Mouse (Mus musculus) heart, postnatal 25 days (tissue): ENCODE results near the gene Eras. TPM values are rescaled to one million over a fixed set of nuclear protein-coding genes. Genes with fewer than 3 reads are reported as not detected.
"Not testable (repeated sequence)": the region's sequence is repeated elsewhere in the genome, so short reads cannot be mapped to it uniquely, and the experiment has no call there.

Experiments used
- DNase-seq: peaks from one replicate; pipeline ENCODE4 v3.0.0; 2022; ENCODE audit warnings: low spot score
- intact Hi-C: fragments of 180-260 bp; cut with DNase I; formaldehyde crosslinking; loops from one replicate; pipeline ENCODE4 v1.15.1; 2025
- total RNA-seq, 2 experiments: library from RNA; stranded (reverse); gene quantifications; 2 replicates each; pipeline ENCODE4 v1.2.3; 2021

Eras gene
- total RNA-seq, 2 experiments from 2014 or later: not detected

DNA sequence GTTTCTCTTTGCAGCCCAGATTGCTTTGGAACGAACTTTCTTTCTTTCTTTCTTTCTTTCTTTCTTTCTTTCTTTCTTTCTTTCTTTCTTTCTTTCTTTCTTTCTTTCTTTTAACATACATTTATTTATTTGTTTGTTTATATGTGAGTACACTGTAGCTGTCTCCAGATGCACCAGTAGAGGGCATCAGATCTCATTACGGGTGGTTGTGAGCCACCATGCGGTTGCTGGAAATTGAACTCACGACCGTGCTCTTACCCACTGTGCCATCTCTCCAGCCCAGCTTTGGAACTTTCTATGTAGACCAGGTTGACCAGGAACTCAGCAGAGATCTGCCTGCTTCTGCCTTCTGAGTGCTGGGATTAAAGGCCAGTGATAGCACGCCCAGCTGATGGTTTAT, 10.4 kb downstream of the Eras start:
- not testable (repeated sequence) for DNase-seq
- intact Hi-C loops: loop anchor here (2.0 kb wide), 1 partner anchor 99 kb away; no protein-coding TSS in a partner anchor

DNA sequence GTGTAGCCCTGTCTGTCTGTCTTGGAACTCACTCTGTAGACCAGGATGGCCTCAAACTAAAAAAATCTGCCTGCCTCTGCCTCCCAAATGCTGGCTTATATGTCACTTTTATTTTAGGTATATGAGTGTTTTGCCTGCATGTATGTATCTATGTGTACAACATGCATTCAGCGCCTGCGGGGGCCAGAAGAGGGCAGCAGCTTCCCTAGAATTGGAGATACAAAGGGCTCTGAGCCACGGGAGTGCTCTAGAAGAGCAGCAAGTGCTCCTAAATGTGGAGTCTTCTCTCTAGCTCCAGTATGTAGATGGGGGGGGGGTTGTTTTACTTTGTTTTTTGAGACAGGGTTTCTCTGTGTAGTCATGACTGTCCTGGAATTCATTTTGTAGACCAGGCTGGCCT, 12.7 kb downstream of the Eras start:
- DNase-seq: not testable (repeated sequence)
- intact Hi-C loops: loop anchor here (2.0 kb wide), 1 partner anchor 101 kb away; no protein-coding TSS in a partner anchor

DNA sequence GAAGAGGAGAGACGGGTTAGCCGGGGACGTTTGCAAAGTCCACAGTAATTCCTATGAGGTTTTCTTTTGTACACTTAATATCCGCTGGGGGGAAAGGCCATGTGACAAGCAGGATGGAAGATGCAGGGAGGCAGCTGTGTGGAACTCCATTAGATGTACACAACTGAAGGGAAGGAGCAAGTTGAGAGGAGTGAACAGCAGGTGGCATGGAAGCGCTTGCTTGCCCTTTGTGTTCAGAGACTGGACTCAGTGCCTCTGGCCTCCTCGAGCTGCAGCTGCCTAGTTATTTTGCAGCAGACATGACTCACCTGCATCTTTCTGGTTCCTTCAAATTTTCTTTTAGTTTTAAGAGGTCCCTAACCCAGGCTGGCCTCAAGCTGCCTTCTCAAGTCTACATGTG, 17.9 kb downstream of the Eras start:
- intact Hi-C loops: no loop called here
- no peak for DNase-seq

DNA sequence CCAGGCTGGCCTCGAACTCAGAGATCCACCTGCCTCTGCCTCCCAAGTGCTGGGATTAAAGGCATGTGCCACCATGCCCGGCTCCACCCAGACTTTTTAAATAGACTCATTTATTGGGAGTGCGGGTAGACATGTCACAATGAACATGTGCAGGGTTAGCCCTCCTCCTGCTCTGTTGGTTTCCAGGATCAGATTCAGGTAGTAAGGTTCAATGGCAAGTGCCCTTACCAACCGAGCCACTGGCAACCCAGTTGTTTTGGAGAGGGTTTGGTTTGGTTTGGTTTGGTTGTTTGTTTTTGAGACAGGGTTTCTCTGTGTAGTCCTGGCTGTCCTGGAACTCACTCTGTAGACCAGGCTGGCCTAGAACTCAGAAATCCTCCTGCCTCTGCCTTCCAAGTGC, 19.2 kb downstream of the Eras start, which contains the start of gene Gm10490:
Gene Gm10490, plus strand, starts transcription at position 301 of the 400 bp plus-strand sequence.
- intact Hi-C loops, DNase-seq: not testable (repeated sequence)

- no peak for DNase-seq
- intact Hi-C loops: no loop called here
Measured at GRCm38 (mm10) chrX:7907735-7908134, 20.7 kb downstream of the Eras start, which contains the start of gene Gm10491. Gene Gm10491 (minus strand): TSS chrX:7907835.

DNA sequence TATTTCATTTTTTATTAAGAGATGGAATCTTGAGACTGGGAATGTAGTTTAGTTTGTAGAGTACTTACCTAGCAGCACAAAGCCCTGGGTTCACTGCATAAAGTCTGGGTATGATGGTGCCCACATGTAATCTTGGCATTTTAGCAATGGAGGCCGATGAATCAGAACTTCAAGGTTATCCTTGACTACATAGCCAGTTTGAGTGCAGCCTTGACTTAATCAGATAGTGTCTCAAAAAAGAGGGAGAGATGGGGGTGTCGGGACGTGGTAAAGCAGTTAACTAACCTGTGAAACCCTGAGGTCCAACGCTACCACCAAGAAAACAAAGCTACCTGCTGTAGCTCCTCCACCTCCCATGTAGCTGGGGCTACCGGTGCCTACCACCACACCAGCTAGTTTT, 24.0 kb downstream of the Eras start:
- DNase-seq: no peak
- intact Hi-C loops: loop anchor here (5.0 kb wide), 1 partner anchor 47 kb away; no protein-coding TSS in a partner anchor

GRCm38 (mm10) chrX:7898880-7899874, 29.2 kb downstream of the Eras start, which contains the start of the genes Pqbp1 and Timm17b:
Gene Pqbp1 (minus strand): TSS chrX:7899269.
Gene Timm17b (plus strand): TSS chrX:7899357.
- DNase-seq: peak; percentile 82
- intact Hi-C loops: loop anchor here (10.0 kb wide), 1 partner anchor 176 kb away; the partner anchor contains the start of gene Suv39h1

GRCm38 (mm10) chrX:7898211-7898610, 30.2 kb downstream of the Eras start:
- intact Hi-C loops: loop anchor here (10.0 kb wide), 1 partner anchor 177 kb away; the partner anchor contains the start of gene Suv39h1
- DNase-seq: no peak

DNA sequence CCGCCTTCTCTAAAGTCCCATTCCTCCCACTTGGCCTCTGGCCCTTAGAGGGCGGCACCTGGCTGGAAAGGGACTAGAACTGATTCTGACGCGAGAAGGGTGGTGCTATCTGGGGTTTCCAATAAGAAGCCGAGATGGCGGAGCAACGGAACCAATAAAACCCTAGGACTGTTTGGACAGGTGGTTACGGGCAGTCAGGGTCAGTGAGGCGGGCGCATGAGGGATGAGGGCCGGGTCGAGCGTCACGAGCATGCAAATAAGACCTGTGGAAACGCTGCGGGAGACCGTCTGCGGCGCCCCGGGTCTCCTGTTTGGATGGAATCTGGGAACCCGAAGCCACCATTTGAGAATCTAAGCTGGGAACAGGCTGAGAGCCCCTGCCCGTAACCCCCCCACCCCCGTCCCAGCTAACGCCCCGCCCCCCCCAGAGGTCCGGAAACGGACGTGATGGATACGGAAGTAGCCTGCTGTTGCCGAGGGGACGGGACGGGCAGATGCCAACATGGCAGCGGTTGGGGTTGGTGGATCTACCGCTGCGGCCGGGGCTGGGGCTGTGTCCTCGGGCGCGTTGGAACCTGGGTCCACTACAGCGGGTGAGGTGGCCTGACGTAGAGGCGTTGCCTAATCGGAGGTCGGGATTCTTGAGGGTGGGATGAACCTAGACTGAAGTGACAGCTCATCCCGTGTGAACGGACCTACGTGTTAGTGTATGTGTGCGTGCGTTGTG, 44.4 kb downstream of the Eras start, which contains the start of gene Slc35a2:
Gene Slc35a2, plus strand, starts transcription at position 188 of the 727 bp plus-strand sequence.
- DNase-seq: peak; percentile 84
- intact Hi-C loops: no loop called here

- intact Hi-C loops: no loop called here
- peak; percentile 20 for DNase-seq
Measured at GRCm38 (mm10) chrX:7879819-7880218, 48.6 kb downstream of the Eras start.

DNA sequence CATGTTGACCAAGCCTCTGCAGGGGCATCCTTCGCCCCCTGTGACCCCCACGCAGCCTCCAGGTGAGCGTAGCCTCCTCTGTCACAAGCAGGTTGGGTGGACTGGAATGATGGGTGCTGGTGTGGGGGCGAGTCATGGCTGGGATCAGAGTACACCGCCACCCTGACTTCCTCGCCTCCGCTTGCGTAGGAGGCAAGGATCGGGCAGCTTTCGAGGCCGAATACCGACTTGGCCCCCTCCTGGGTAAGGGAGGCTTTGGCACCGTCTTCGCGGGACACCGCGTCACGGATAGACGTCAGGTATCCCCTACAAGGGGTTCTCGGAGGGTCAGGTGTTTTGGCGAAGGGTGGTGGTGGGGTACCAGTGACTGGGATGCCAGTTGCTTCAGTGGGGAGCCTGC, 49.9 kb downstream of the Eras start:
- intact Hi-C loops: no loop called here
- no peak for DNase-seq

DNA sequence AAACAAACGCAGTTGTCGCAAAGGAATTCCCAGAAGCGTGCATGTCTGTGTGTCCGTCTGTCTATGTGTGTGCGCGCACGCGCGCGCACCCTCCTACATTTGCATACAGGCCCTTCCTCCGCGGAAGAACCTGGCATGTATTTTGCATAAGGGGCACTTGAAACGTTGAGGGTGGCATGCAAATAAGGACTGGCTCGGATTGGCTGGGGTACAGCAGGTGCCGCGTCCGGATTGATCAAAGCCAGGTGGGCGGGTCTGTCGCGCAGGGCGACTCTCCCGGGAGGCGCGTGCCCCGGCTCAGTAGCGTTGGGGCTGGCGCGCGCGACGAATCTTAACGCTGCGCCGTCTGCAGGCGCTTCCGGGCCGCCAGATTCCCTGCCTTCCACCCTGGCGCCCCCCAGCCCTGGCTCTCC, 50.4 kb downstream of the Eras start, which contains the start of gene Pim2:
Gene Pim2, plus strand, starts transcription at position 256 of the 413 bp plus-strand sequence.
- intact Hi-C loops: no loop called here
- peak; percentile 61 for DNase-seq

Other genes with a start within 250 kb of the Eras start
- 10 to 100 TPM; 24.1 to 26.0 TPM for gene Magix, start 247.4 kb downstream of the Eras start, total RNA-seq
- gene Gpkow, start 231.5 kb downstream of the Eras start, total RNA-seq: 10 to 100 TPM; 19.5 to 21.3 TPM
- 10 to 100 TPM; 34.4 to 44.8 TPM for gene Wdr45, start 214.3 kb downstream of the Eras start, total RNA-seq
- under 1 TPM in 1 of 2 experiments, not detected in 1; 0.42 TPM for gene Gm45208, start 206.4 kb downstream of the Eras start, total RNA-seq
- 1 to 10 TPM; 6.5 to 6.9 TPM for gene Praf2, start 200.2 kb downstream of the Eras start, total RNA-seq
- 1 to 10 TPM in 1 of 2 experiments, under 1 TPM in 1; 0.91 to 2.0 TPM for gene Ccdc120, start 177.7 kb downstream of the Eras start, total RNA-seq
- gene Tfe3, start 166.0 kb downstream of the Eras start, total RNA-seq: 10 to 100 TPM; 15.0 to 16.8 TPM
- gene Gripap1, start 138.8 kb downstream of the Eras start, total RNA-seq: 10 to 100 TPM; 24.7 to 26.9 TPM
- under 1 TPM; 0.22 to 0.23 TPM for gene Kcnd1, start 106.3 kb downstream of the Eras start, total RNA-seq
- gene Otud5, start 87.2 kb downstream of the Eras start, total RNA-seq: 10 to 100 TPM; 25.7 to 28.5 TPM
- 1 to 10 TPM; 2.2 to 3.1 TPM for gene Pim2, start 50.3 kb downstream of the Eras start, total RNA-seq
- gene Slc35a2, start 44.6 kb downstream of the Eras start, total RNA-seq: 10 to 100 TPM; 11.0 to 17.0 TPM
- gene Pqbp1, start 29.3 kb downstream of the Eras start, total RNA-seq: 10 to 100 TPM; 22.1 to 22.7 TPM
- gene Timm17b, start 29.2 kb downstream of the Eras start, total RNA-seq: 10 to 100 TPM; 49.5 to 50.1 TPM
- not detected for gene Gm10491, start 20.8 kb downstream of the Eras start, total RNA-seq
- not detected for gene Gm10490, start 19.1 kb downstream of the Eras start, total RNA-seq
- gene Pcsk1n, start 8.8 kb downstream of the Eras start, total RNA-seq: under 1 TPM in 1 of 2 experiments, not detected in 1; 0.11 TPM
- 10 to 100 TPM in 1 of 2 experiments, 1 to 10 TPM in 1; 9.9 to 12.4 TPM for gene Hdac6, start 19.3 kb upstream of the Eras start, total RNA-seq
- gene Gata1, start 49.5 kb upstream of the Eras start, total RNA-seq: under 1 TPM in 1 of 2 experiments, not detected in 1; 0.53 TPM
- not detected for gene Glod5, start 89.9 kb upstream of the Eras start, total RNA-seq
- gene Suv39h1, start 146.2 kb upstream of the Eras start, total RNA-seq: 1 to 10 TPM; 4.1 to 5.0 TPM
- gene Was, start 161.9 kb upstream of the Eras start, total RNA-seq: 1 to 10 TPM; 1.8 to 2.3 TPM
- 10 to 100 TPM; 43.6 to 46.6 TPM for gene Wdr13, start 204.3 kb upstream of the Eras start, total RNA-seq
- gene Rbm3, start 217.3 kb upstream of the Eras start, total RNA-seq: 10 to 100 TPM; 58.8 to 85.0 TPM
- gene Tbc1d25, start 247.6 kb upstream of the Eras start, total RNA-seq: 1 to 10 TPM; 4.2 to 4.3 TPM